ENCODE assay signal across 8 mouse cellular contexts in the genomic region with DNA sequence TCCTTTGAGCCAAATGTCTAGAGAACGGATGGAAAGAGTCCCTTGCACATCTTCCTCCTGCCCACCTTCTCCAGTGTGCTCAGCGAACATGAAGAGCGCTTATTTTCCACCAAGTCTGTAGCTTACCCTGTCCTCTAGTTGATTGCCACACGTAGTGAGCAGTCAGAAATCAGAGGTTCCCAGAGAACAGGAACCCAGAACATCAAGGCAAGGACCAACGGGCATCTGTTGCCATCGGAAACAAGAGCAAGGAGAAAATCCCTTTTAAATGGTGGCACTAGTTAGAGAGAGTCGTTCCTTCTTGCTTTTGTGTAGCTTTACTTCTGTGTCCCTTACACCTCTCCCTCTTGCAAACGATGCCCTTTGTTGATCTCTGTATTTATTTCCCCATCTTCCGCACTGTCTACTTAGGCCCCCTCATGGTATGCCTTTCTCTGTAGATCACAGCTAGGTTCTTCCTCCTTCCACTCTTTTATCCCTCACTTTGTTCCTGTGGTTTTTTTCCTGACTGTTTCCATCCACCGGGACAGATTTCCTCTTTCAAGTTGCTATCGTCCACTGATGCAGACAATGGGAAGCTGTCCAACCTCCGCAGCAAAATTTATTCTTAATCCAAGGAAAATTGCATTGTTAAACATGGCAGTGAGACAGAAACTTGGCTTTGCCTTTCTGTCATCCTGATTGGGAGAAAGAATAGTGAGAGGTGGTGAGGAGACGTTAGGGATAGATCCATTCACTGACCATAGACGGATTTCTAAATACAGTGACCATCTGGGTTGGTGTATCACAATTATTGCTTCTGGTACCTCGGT. TPM values are rescaled to one million over a fixed set of nuclear protein-coding genes. Genes with fewer than 3 reads are reported as not detected.
DNase-seq lines count a peak whose midpoint lies in the region; ATAC-seq and TF ChIP-seq lines count a peak whose summit lies in the region.

No protein-coding gene starts in this region.

- peaks cover 31% of the 10 kb centered on the region for H3K79me2 ChIP-seq in CH12.LX (replicated peaks; ENCODE audit: control insufficient read depth, extremely low read depth, insufficient read depth, poor library complexity, severe bottlenecking)

- peak; percentile 27 for DNase-seq in embryo, embryonic 10.5 days (ENCODE audit: low spot score)
- no peak for DNase-seq in embryo, embryonic 9.5 days (ENCODE audit: extremely low spot score)
- DNase-seq in CH12.LX (ENCODE audit: extremely low read depth), result no peak
- no peak for DNase-seq in heart, postnatal 0 days (ENCODE audit: low spot score)
- no peak for DNase-seq in midbrain, embryonic 10.5 days (ENCODE audit: low spot score)
- DNase-seq in frontal cortex, postnatal 25 days (ENCODE audit: low spot score in 2 of 2), result no peak
- DNase-seq in adrenal gland, postnatal 25 days, result no peak
- no peak for DNase-seq in right cerebral cortex, adult 2 months (ENCODE audit: low spot score in 2 of 2)

- peaks cover 9 to 47% of the 10 kb centered on the region in 2 experiments for H3K4me1 ChIP-seq in CH12.LX (ENCODE audit: control insufficient read depth in 1 of 2, insufficient read depth in 2 of 2)
- H3K4me1 ChIP-seq in heart, postnatal 0 days (ENCODE audit: control insufficient read depth, insufficient read depth), result peaks cover 20% of the 10 kb centered on the region; the same call in 1 of the 2 replicates
- H3K4me1 ChIP-seq in midbrain, embryonic 10.5 days, result peaks cover 56% of the 10 kb centered on the region

- no peak for TF ChIP-seq CTCF in CH12.LX (conservative IDR thresholded peaks at IDR 0.05 in 1 of 2, IDR thresholded peaks at IDR 0.05 in 1 of 2; ENCODE audit: low read depth in 2 of 2, low read length in 2 of 2)
- no peak for TF ChIP-seq CTCF in heart, postnatal 0 days (IDR thresholded peaks at IDR 0.05; ENCODE audit: low read depth)

- no peak overlapping the region for H3K27ac ChIP-seq in CH12.LX (ENCODE audit: insufficient read depth, low read depth)
- H3K27ac ChIP-seq in heart, postnatal 0 days (ENCODE audit: low read depth), result no peak overlapping the region
- peak overlapping the region; percentile 99; the same call in 1 of the 2 replicates for H3K27ac ChIP-seq in midbrain, embryonic 10.5 days (replicated peaks)

- no peaks in the 10 kb centered on the region for H3K9me3 ChIP-seq in CH12.LX (replicated peaks; ENCODE audit: low read length)
- H3K9me3 ChIP-seq in heart, postnatal 0 days (replicated peaks; ENCODE audit: control insufficient read depth, low read length), result no peaks in the 10 kb centered on the region
- no peaks in the 10 kb centered on the region for H3K9me3 ChIP-seq in midbrain, embryonic 10.5 days (replicated peaks)

- in situ Hi-C loops in CH12.LX (cut with MboI; ENCODE audit: low pct_ligation_motif_present, low pct_unique_long_range_greater_than_20kb, low sequenced_read_pairs), result loop anchor here (5.0 kb wide), 1 partner anchor 36 kb away; no protein-coding TSS in a partner anchor

- peaks cover 21% of the 10 kb centered on the region for H3K27me3 ChIP-seq in CH12.LX (replicated peaks)
- no peaks in the 10 kb centered on the region for H3K27me3 ChIP-seq in heart, postnatal 0 days (ENCODE audit: control insufficient read depth, insufficient read depth, low read length)
- 0 out of 2 replicates have a peak, but pooled peaks cover 7% of the 10 kb centered on the region for H3K27me3 ChIP-seq in midbrain, embryonic 10.5 days (ENCODE audit: low read depth, poor library complexity, severe bottlenecking)

- no peak for TF ChIP-seq POLR2A in CH12.LX (IDR thresholded peaks at IDR 0.05; ENCODE audit: low read depth, low read length)

- TF ChIP-seq EP300 in CH12.LX (IDR thresholded peaks at IDR 0.05; ENCODE audit: low read length), result no peak
- TF ChIP-seq EP300 in heart, postnatal 0 days (IDR thresholded peaks at IDR 0.05; ENCODE audit: low read depth), result no peak

- TF ChIP-seq RAD21 in CH12.LX (IDR thresholded peaks at IDR 0.05; ENCODE audit: low read depth, low read length), result no peak

- WGBS in heart, postnatal 0 days, result 50% methylated on average over 15 of the region's 15 CpGs
- WGBS in midbrain, embryonic 10.5 days, result 52% methylated on average over 15 of the region's 15 CpGs

- no peak for ATAC-seq in heart, postnatal 0 days (ENCODE audit: insufficient read depth, low read depth)

- dilution Hi-C loops in CH12.LX (cut with MboI; ENCODE audit: extremely low pct_ligation_motif_present, extremely low pct_unique_long_range_greater_than_20kb, low sequenced_read_pairs), result no loop called here

- peak overlapping the region; percentile 56 for H3K9ac ChIP-seq in CH12.LX (ENCODE audit: insufficient read depth, low read depth)
- H3K9ac ChIP-seq in heart, postnatal 0 days (replicated peaks; ENCODE audit: low read depth, low read length), result no peak overlapping the region

- H3K4me2 ChIP-seq in CH12.LX (ENCODE audit: insufficient read depth, low read depth, poor library complexity, severe bottlenecking), result peak overlapping the region; percentile 46
- peak overlapping the region; percentile 89 for H3K4me2 ChIP-seq in heart, postnatal 0 days (ENCODE audit: low read depth, low read length)

- peaks cover 15 to 26% of the 10 kb centered on the region in 2 experiments for H3K36me3 ChIP-seq in CH12.LX (replicated peaks in 1 of 2; ENCODE audit: control insufficient read depth in 1 of 2, insufficient read depth in 1 of 2, low read length in 1 of 2)
- H3K36me3 ChIP-seq in heart, postnatal 0 days (replicated peaks; ENCODE audit: control insufficient read depth, insufficient read depth, low read length), result peaks cover 13% of the 10 kb centered on the region
- peaks cover 24% of the 10 kb centered on the region for H3K36me3 ChIP-seq in midbrain, embryonic 10.5 days

- H3K4me3 ChIP-seq in CH12.LX (replicated peaks in 1 of 3; ENCODE audit: low read depth in 2 of 3, low read length in 2 of 3, poor library complexity in 1 of 3), result peak overlapping the region; percentile 53 to 71 (median 57)
- peak overlapping the region; percentile 70 for H3K4me3 ChIP-seq in heart, postnatal 0 days (ENCODE audit: low read depth, low read length)
- H3K4me3 ChIP-seq in midbrain, embryonic 10.5 days, result peak overlapping the region; percentile 90

TF ChIP-seq in CH12.LX, 34 proteins besides CTCF, POLR2A, EP300 and RAD21 (continues in another document):
- no peak for TF ChIP-seq IRF4 (IDR thresholded peaks at IDR 0.05; ENCODE audit: low read depth, low read length)
- TF ChIP-seq MAZ (IDR thresholded peaks at IDR 0.05; ENCODE audit: low read depth, low read length), result no peak
- TF ChIP-seq ZKSCAN1 (IDR thresholded peaks at IDR 0.05; ENCODE audit: borderline replicate concordance, low read depth, low read length), result no peak
- TF ChIP-seq ZC3H11A (IDR thresholded peaks at IDR 0.05; ENCODE audit: low read depth, low read length), result no peak
- TF ChIP-seq E2F4 (IDR thresholded peaks at IDR 0.05; ENCODE audit: insufficient replicate concordance, low read depth, low read length), result no peak
- TF ChIP-seq HCFC1 (IDR thresholded peaks at IDR 0.05; ENCODE audit: low read depth, low read length), result 0 out of 2 replicates have a peak, but pooled peaks have one; percentile 14
- TF ChIP-seq MEF2A (IDR thresholded peaks at IDR 0.05; ENCODE audit: borderline replicate concordance, low read depth, low read length), result no peak
- peak; percentile 54; the same call in 1 of the 2 replicates for TF ChIP-seq MYC (IDR thresholded peaks at IDR 0.05; ENCODE audit: low read depth, low read length)

RNA-seq across cellular contexts. Expression of a gene that starts 1.4 kb away (rescaled TPM):
- 863 and 969 TPM in 2 replicates for total RNA-seq in CH12.LX (2012; rRNA removed)
- total RNA-seq in CH12.LX (2014; rRNA removed), result 1,070 and 1,251 TPM in 2 replicates
- 560 and 594 TPM in 2 replicates for polyA plus RNA-seq in CH12.LX (2012; ENCODE audit: insufficient read length, low read depth)
- 486 and 592 TPM in 2 replicates for total RNA-seq in heart, postnatal 0 days (2014; rRNA removed; ENCODE audit: low replicate concordance)
- 495 and 503 TPM in 2 replicates for polyA plus RNA-seq in heart, postnatal 0 days (2015; fragmentation: Nextera tagmentation; extraction: Ambion mirVana)
- 606 and 631 TPM in 2 replicates for polyA plus RNA-seq in midbrain, embryonic 10.5 days (2016; fragmentation: Nextera tagmentation; extraction: Ambion mirVana)
- total RNA-seq in adrenal gland, postnatal 25 days (2021), result 216 and 226 TPM in 2 replicates

RNA-seq across cellular contexts. Expression of a gene that starts 1.5 kb away (rescaled TPM):
- total RNA-seq in CH12.LX (2012; rRNA removed) (5.6 and 7.9 TPM in 2 replicates), CH12.LX (2014; rRNA removed) (0.81 and 0.99 TPM in 2 replicates)
- polyA plus RNA-seq in CH12.LX (2012; ENCODE audit: insufficient read length, low read depth), result 16.3 and 19.5 TPM in 2 replicates
- total RNA-seq in heart, postnatal 0 days (2014; rRNA removed; ENCODE audit: low replicate concordance), result 1.1 and 3.6 TPM in 2 replicates
- 6.0 and 7.1 TPM in 2 replicates for polyA plus RNA-seq in heart, postnatal 0 days (2015; fragmentation: Nextera tagmentation; extraction: Ambion mirVana)
- 16.0 and 18.6 TPM in 2 replicates for polyA plus RNA-seq in midbrain, embryonic 10.5 days (2016; fragmentation: Nextera tagmentation; extraction: Ambion mirVana)
- 27.0 and 36.1 TPM in 2 replicates for total RNA-seq in adrenal gland, postnatal 25 days (2021)

RNA-seq across cellular contexts. Expression of a gene that starts 16.2 kb away (rescaled TPM):
- total RNA-seq in CH12.LX (2012; rRNA removed), result 141 and 157 TPM in 2 replicates
- 63.8 and 66.1 TPM in 2 replicates for total RNA-seq in CH12.LX (2014; rRNA removed)
- 169 and 221 TPM in 2 replicates for polyA plus RNA-seq in CH12.LX (2012; ENCODE audit: insufficient read length, low read depth)
- total RNA-seq in heart, postnatal 0 days (2014; rRNA removed; ENCODE audit: low replicate concordance), result 46.1 and 50.8 TPM in 2 replicates
- polyA plus RNA-seq in heart, postnatal 0 days (2015; fragmentation: Nextera tagmentation; extraction: Ambion mirVana), result 125 and 135 TPM in 2 replicates
- 20.5 and 21.7 TPM in 2 replicates for polyA plus RNA-seq in midbrain, embryonic 10.5 days (2016; fragmentation: Nextera tagmentation; extraction: Ambion mirVana)
- 164 and 166 TPM in 2 replicates for total RNA-seq in adrenal gland, postnatal 25 days (2021)

RNA-seq across cellular contexts. Expression of a gene that starts 38.6 kb away (rescaled TPM):
- total RNA-seq in CH12.LX (2012; rRNA removed) (50.7 and 55.6 TPM in 2 replicates), CH12.LX (2014; rRNA removed) (24.3 and 25.3 TPM in 2 replicates)
- 38.3 and 43.0 TPM in 2 replicates for polyA plus RNA-seq in CH12.LX (2012; ENCODE audit: insufficient read length, low read depth)
- total RNA-seq in heart, postnatal 0 days (2014; rRNA removed; ENCODE audit: low replicate concordance), result 45.2 and 46.1 TPM in 2 replicates
- 1.6 and 1.7 TPM in 2 replicates for polyA plus RNA-seq in heart, postnatal 0 days (2015; fragmentation: Nextera tagmentation; extraction: Ambion mirVana)
- polyA plus RNA-seq in midbrain, embryonic 10.5 days (2016; fragmentation: Nextera tagmentation; extraction: Ambion mirVana), result 2.1 and 2.6 TPM in 2 replicates
- 49.4 and 53.6 TPM in 2 replicates for total RNA-seq in adrenal gland, postnatal 25 days (2021)

RNA-seq across cellular contexts. Expression of a gene that starts 42.7 kb away (rescaled TPM):
- total RNA-seq in CH12.LX (2012; rRNA removed), result 28.7 and 30.8 TPM in 2 replicates
- 20.3 and 23.3 TPM in 2 replicates for total RNA-seq in CH12.LX (2014; rRNA removed)
- 35.4 and 44.0 TPM in 2 replicates for polyA plus RNA-seq in CH12.LX (2012; ENCODE audit: insufficient read length, low read depth)
- 12.6 and 12.7 TPM in 2 replicates for total RNA-seq in heart, postnatal 0 days (2014; rRNA removed; ENCODE audit: low replicate concordance)
- 0.79 and 0.95 TPM in 2 replicates for polyA plus RNA-seq in heart, postnatal 0 days (2015; fragmentation: Nextera tagmentation; extraction: Ambion mirVana)
- 1.4 and 1.5 TPM in 2 replicates for polyA plus RNA-seq in midbrain, embryonic 10.5 days (2016; fragmentation: Nextera tagmentation; extraction: Ambion mirVana)
- total RNA-seq in adrenal gland, postnatal 25 days (2021), result 28.7 and 30.7 TPM in 2 replicates
